9 mouse cellular contexts compared by ENCODE assay signal in genomic region chr16:91379412-91379811, GRCm38 (mm10). TPM values are rescaled to one million over a fixed set of nuclear protein-coding genes. Genes with fewer than 3 reads are reported as not detected.
A peak's percentile ranks its signal among the peaks of the same experiment; 100 is the strongest.
DNase-seq lines count a peak whose midpoint lies in the region; ATAC-seq and TF ChIP-seq lines count a peak whose summit lies in the region.
"Had no signal": no experiment of that assay in that cellular context is flagged by ENCODE, and none has a peak within 500 bp of the region (broad histone marks: within the 10 kb centered on the region; RNA-seq: fewer than 3 reads in every experiment).

No protein-coding gene starts in this region.

- H3K4me2 ChIP-seq in lung, embryonic 14.5 days: no peak overlapping the region
- no peak overlapping the region for H3K4me2 ChIP-seq in forebrain, embryonic 15.5 days (replicated peaks)
- no peak overlapping the region for H3K4me2 ChIP-seq in intestine, postnatal 0 days (replicated peaks; ENCODE audit: low read depth)
- no peak overlapping the region for H3K4me2 ChIP-seq in stomach, embryonic 14.5 days (replicated peaks; ENCODE audit: low read depth, low read length)

- no peak for DNase-seq in lung, embryonic 14.5 days
- no peak for DNase-seq in lung, postnatal 14 days
- no peak for DNase-seq in layer of hippocampus, adult 9-11 months
- no peak for DNase-seq in left cerebral cortex, postnatal 10 days (ENCODE audit: extremely low spot score in 1 of 2, low spot score in 2 of 2)

- no peak for TF ChIP-seq CTCF in lung, embryonic 14.5 days (IDR thresholded peaks at IDR 0.05; ENCODE audit: low read depth)
- TF ChIP-seq CTCF in intestine, postnatal 0 days (IDR thresholded peaks at IDR 0.05; ENCODE audit: low read depth): no peak

- H3K27ac ChIP-seq in lung, embryonic 14.5 days (ENCODE audit: low read depth): peak overlapping the region; percentile 33; the same call in 1 of the 2 replicates
- peak overlapping the region; percentile 47 for H3K27ac ChIP-seq in forebrain, embryonic 15.5 days (replicated peaks)
- peak overlapping the region; percentile 15 for H3K27ac ChIP-seq in intestine, postnatal 0 days (ENCODE audit: low read depth, low read length)
- H3K27ac ChIP-seq in stomach, embryonic 14.5 days (ENCODE audit: low read length): 0 out of 2 replicates have a peak overlapping the region, but pooled peaks have one; percentile 3

- H3K9me3 ChIP-seq in lung, embryonic 14.5 days (ENCODE audit: low read depth, low read length): no peaks in the 10 kb centered on the region
- H3K9me3 ChIP-seq in forebrain, embryonic 15.5 days: no peaks in the 10 kb centered on the region
- no peaks in the 10 kb centered on the region for H3K9me3 ChIP-seq in intestine, postnatal 0 days (ENCODE audit: control insufficient read depth)
- no peaks in the 10 kb centered on the region for H3K9me3 ChIP-seq in stomach, embryonic 14.5 days (ENCODE audit: control insufficient read depth, low read depth, low read length)

- no peak overlapping the region for H3K9ac ChIP-seq in lung, embryonic 14.5 days
- no peak overlapping the region for H3K9ac ChIP-seq in forebrain, embryonic 15.5 days (replicated peaks)
- H3K9ac ChIP-seq in intestine, postnatal 0 days (ENCODE audit: low read depth, low read length): no peak overlapping the region
- H3K9ac ChIP-seq in stomach, embryonic 14.5 days (replicated peaks; ENCODE audit: low read depth, low read length): no peak overlapping the region

- WGBS in lung, embryonic 14.5 days: 19% methylated on average over 3 of the region's 3 CpGs
- WGBS in forebrain, embryonic 15.5 days: 16% methylated on average over 3 of the region's 3 CpGs
- WGBS in intestine, postnatal 0 days: 54% methylated on average over 3 of the region's 3 CpGs
- WGBS in stomach, embryonic 14.5 days: 48% methylated on average over 3 of the region's 3 CpGs

- intact Hi-C loops in left cerebral cortex, postnatal 10 days (cut with DNase I): loop anchor here (5.0 kb wide), 1 partner anchor 108 kb away; the partner anchor contains the start of gene Ifnar1

- peaks cover 9% of the 10 kb centered on the region for H3K36me3 ChIP-seq in lung, embryonic 14.5 days (ENCODE audit: insufficient read depth)
- H3K36me3 ChIP-seq in forebrain, embryonic 15.5 days: peaks cover 6% of the 10 kb centered on the region; the same call in 1 of the 2 replicates
- H3K36me3 ChIP-seq in intestine, postnatal 0 days (ENCODE audit: control insufficient read depth, insufficient read depth): 0 out of 2 replicates have a peak, but pooled peaks cover 7% of the 10 kb centered on the region
- H3K36me3 ChIP-seq in stomach, embryonic 14.5 days (ENCODE audit: control insufficient read depth, insufficient read depth, low read length): peaks cover 2% of the 10 kb centered on the region; the same call in 1 of the 2 replicates

- no peaks in the 10 kb centered on the region for H3K27me3 ChIP-seq in lung, embryonic 14.5 days (ENCODE audit: insufficient read depth, low read length)
- H3K27me3 ChIP-seq in forebrain, embryonic 15.5 days: no peaks in the 10 kb centered on the region
- H3K27me3 ChIP-seq in intestine, postnatal 0 days (replicated peaks; ENCODE audit: control insufficient read depth, insufficient read depth, low read length): no peaks in the 10 kb centered on the region
- H3K27me3 ChIP-seq in stomach, embryonic 14.5 days (ENCODE audit: control insufficient read depth, insufficient read depth, low read length): no peaks in the 10 kb centered on the region
- H3K27me3 ChIP-seq: Patski had no signal

- H3K4me3 ChIP-seq in lung, embryonic 14.5 days (ENCODE audit: low read depth, low read length): no peak overlapping the region
- no peak overlapping the region for H3K4me3 ChIP-seq in forebrain, embryonic 15.5 days
- no peak overlapping the region for H3K4me3 ChIP-seq in intestine, postnatal 0 days (ENCODE audit: low read depth, low read length)
- H3K4me3 ChIP-seq in stomach, embryonic 14.5 days (ENCODE audit: low read depth, low read length): no peak overlapping the region
- H3K4me3 ChIP-seq: myocyte had no signal

- no peak for ATAC-seq in lung, embryonic 14.5 days (ENCODE audit: insufficient read depth)
- ATAC-seq in forebrain, embryonic 15.5 days (replicated peaks): peak; percentile 41; the same call in 1 of the 2 replicates
- no peak for ATAC-seq in intestine, postnatal 0 days
- ATAC-seq in stomach, embryonic 14.5 days (ENCODE audit: insufficient number of reproducible peaks, insufficient read depth, low FRiP score, low read depth): no peak
- ATAC-seq: Patski had no signal

- H3K4me1 ChIP-seq in lung, embryonic 14.5 days (ENCODE audit: insufficient read depth): 0 out of 2 replicates have a peak, but pooled peaks cover 7% of the 10 kb centered on the region
- peaks cover 16% of the 10 kb centered on the region for H3K4me1 ChIP-seq in forebrain, embryonic 15.5 days
- no peaks in the 10 kb centered on the region; the same call in 1 of the 2 replicates for H3K4me1 ChIP-seq in intestine, postnatal 0 days (replicated peaks; ENCODE audit: control insufficient read depth, insufficient read depth, low read length)
- 0 out of 2 replicates have a peak, but pooled peaks cover 2% of the 10 kb centered on the region for H3K4me1 ChIP-seq in stomach, embryonic 14.5 days (ENCODE audit: control insufficient read depth, insufficient read depth, low read length)

RNA-seq across cellular contexts. Expression of gene Ifnar2, which starts 6.8 kb away (rescaled TPM):
- 54.1 and 62.0 TPM in 2 replicates for polyA plus RNA-seq in lung, embryonic 14.5 days (2014; fragmentation: Nextera tagmentation; extraction: Ambion mirVana)
- polyA plus RNA-seq in forebrain, embryonic 15.5 days (2015; fragmentation: Nextera tagmentation; extraction: Ambion mirVana): 41.6 and 42.3 TPM in 2 replicates
- 68.4 and 75.5 TPM in 2 replicates for polyA plus RNA-seq in intestine, postnatal 0 days (2015; fragmentation: Nextera tagmentation; extraction: Ambion mirVana)
- 50.8 and 51.3 TPM in 2 replicates for polyA plus RNA-seq in stomach, embryonic 14.5 days (2014; fragmentation: Nextera tagmentation; extraction: Ambion mirVana)
- 10 to 100 TPM; 20.9 to 22.0 TPM for total RNA-seq in left cerebral cortex, postnatal 10 days (2021)

RNA-seq across cellular contexts. Expression of gene Gm21970, which starts 12.1 kb away (rescaled TPM):
- 0.47 TPM in 1 of 2 replicates, not detected in the other for polyA plus RNA-seq in lung, embryonic 14.5 days (2014; fragmentation: Nextera tagmentation; extraction: Ambion mirVana)
- not detected in 2 replicates for polyA plus RNA-seq in forebrain, embryonic 15.5 days (2015; fragmentation: Nextera tagmentation; extraction: Ambion mirVana)
- not detected in 2 replicates for polyA plus RNA-seq in intestine, postnatal 0 days (2015; fragmentation: Nextera tagmentation; extraction: Ambion mirVana)
- polyA plus RNA-seq in stomach, embryonic 14.5 days (2014; fragmentation: Nextera tagmentation; extraction: Ambion mirVana): not detected in 2 replicates
- total RNA-seq in left cerebral cortex, postnatal 10 days (2021): not detected
- polyA plus RNA-seq: myocyte had no signal

RNA-seq across cellular contexts. Expression of gene Il10rb, which starts 26.6 kb away (rescaled TPM):
- polyA plus RNA-seq in lung, embryonic 14.5 days (2014; fragmentation: Nextera tagmentation; extraction: Ambion mirVana): 32.8 and 36.4 TPM in 2 replicates
- 7.7 and 9.6 TPM in 2 replicates for polyA plus RNA-seq in forebrain, embryonic 15.5 days (2015; fragmentation: Nextera tagmentation; extraction: Ambion mirVana)
- 123 and 124 TPM in 2 replicates for polyA plus RNA-seq in intestine, postnatal 0 days (2015; fragmentation: Nextera tagmentation; extraction: Ambion mirVana)
- 33.0 and 34.1 TPM in 2 replicates for polyA plus RNA-seq in stomach, embryonic 14.5 days (2014; fragmentation: Nextera tagmentation; extraction: Ambion mirVana)
- total RNA-seq in left cerebral cortex, postnatal 10 days (2021): 1 to 10 TPM; 7.9 to 8.9 TPM
